Mouse (Mus musculus) ovary, postnatal 10 days (tissue): ENCODE data around the gene Fam234a.

Source experiments
- DNase-seq: peaks from one replicate; pipeline ENCODE4 v3.0.0; 2022; ENCODE audit warnings: low spot score

Gene Fam234a

DNA sequence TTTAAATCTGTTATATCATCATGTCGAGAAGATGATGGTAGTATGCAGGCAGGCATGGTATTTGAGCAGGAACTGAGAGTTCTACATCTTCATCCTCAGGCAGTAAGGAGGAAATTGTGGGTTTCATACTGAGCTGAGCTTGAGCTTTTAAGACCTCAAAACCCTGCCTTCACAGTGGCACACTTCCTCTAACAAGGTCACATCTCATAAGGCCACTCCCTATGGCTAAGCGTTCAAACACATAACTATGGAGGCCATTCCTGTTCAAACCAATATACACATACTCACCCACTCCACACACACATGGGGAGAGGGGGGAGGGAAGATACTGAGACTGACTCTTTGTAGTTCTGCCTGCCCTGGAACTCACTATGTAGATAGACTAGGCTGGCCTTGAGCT, 76.0 kb downstream of the Fam234a start:
- DNase-seq, result no peak

DNA sequence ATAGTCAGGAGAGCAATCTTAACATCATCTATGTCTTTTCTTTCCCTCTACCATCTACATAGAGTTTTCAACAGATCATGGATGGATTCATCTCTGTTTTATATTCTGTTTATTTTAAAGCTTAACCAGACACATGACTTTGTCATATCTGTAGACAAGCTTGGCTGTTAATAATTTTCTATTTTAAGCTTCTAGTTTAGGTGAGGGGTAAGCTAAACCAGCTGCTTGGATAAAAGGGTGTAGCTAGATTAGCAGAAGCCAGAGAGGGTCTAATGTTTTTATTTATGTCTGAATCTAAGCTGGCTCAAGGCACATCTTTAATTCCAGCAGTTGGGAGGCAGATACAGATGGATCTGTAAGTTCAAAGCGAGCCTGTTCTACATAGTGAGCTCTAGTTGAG, 81.3 kb downstream of the Fam234a start:
- DNase-seq, result no peak
